Mouse (Mus musculus) hindlimb bud, embryonic 11.5 days (tissue): ENCODE measurements around the gene Gm15217.

ENCODE experiments used
- DNase-seq: peaks from one replicate; pipeline ENCODE4 v3.0.0-alpha.2; 2012; ENCODE audit warnings: low read depth, low spot score; ENCODE audit errors: extremely low spot score

Gm15217 gene

DNA sequence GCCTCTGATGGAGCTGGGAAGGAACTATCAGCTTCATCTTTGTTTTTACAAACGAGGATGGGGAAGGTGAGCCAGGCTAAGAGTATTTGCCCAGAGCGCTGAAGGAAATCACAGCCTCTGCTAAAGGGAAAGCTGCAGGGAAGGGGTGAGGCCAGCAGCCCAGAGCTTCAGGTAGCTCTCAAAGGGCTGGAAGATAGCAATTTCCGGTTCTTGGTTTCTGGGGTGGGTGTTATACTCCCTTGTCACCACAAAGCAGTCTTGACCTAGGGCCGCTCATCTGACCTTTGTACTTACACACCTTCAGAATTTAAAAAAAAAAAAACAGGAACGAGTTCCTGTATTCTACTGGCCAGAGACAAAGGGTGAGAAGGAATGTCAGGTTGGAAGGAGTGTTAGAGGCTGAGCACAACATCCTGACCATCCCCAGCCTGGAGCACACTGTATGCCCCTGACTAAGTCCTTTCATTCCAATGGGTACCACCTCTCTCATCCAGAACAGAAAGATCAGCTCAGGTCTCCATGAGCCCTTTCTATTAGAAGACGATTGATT is 12.5 kb downstream of the Gm15217 start:
- no peak for DNase-seq

DNA sequence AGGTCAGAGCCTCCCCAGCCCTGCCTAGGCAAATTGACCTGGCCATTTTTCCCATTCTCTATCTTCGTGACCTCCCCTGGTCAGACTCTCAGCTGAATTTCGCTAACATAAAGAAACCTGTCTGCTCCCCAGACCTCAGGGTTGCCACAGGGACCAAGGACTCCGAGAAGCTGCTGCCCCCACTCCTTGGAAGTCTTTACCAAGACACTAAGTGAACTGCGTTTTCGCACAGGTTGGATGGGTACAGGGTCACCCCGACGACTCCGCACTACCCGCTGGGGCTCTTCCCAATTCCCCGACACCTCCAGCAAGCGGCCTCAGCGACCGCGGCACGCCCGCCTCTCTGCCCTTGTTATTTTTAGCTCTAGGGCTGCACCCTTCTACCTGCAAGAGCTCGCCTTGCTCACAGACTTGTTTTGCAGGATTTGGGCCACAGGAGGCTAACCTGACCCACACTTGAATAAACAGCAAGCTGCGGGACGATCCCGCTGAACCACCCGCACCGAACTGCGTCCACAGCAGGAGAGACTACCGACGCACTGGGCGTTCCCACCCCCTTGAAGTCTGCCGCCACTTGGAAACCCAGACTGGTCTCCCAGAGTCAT is 19.0 kb downstream of the Gm15217 start:
- no peak for DNase-seq

GRCm38 (mm10) chr14:46399925-46400324 is 20.7 kb downstream of the Gm15217 start:
- DNase-seq, result no peak

GRCm38 (mm10) chr14:46408319-46408718 is 29.1 kb downstream of the Gm15217 start:
- DNase-seq, result no peak

DNA sequence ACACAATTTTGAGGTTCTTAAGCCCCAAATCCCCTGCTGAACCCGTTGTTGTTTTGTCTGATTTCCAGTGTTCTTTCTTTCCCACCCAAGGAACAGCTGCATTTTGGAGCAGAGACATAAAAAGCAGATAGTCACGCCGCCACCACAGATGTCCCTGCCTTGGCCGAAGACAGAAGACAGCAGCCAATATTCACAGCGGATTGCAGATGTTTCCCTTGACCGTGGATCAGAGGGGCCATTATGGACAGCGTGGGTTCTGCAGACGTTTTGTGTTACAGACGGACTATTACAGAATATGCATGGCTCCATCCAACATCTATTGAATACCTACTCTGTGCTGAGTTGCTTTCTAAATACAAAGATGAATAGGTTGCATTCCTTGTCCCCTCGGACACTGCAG is 29.8 kb downstream of the Gm15217 start:
- DNase-seq, result no peak

DNA sequence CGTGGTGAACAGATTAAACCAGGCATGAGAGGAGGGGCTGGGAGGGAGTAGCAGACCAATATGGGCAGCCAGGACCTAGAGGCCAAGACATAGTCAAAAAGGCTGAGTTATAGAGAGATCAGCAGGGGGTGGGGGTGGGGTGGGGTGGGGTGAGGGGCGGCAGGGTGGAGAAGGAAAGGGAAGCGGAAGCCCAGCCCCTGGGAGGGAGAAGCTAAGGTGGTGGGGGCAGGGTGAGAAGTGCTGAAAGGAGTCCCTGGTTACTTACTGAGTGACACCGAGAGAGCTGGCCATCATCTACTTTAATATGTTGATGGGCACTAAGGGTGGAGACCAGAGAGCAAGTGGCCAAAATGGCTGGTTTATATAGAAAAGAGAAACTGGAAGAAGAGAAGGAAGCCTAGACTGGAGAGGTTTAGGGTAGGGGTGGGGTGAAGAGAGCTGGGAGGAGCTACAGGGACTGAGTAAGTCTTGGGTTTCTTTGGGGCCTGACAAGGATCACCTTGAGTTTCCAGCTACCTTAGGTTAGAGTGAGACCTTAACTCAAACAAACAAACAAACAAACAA is 31.4 kb downstream of the Gm15217 start:
- no peak for DNase-seq

DNA sequence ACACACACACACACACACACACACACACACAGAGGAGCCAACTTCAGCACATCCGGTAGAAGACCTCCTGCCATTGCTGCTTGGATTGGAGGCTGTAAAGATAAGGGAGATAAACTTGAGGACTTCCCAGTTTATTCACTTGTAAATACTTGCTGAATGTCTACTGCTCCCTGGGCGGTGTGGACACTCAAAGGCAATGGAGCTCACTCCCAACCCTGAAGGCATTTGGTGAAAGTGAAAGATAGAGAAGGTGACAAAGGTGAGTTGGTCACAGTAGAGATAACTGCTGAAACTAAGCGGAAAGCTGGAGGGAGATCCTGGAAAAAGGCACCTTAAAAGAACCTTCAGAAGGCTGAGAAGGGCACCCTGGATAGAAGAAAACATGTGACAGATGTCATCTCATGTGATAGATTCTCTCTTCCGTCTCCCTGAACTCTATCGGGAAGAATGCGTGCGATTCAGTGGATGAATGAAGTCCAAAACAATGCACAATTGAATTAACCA is 33.3 kb downstream of the Gm15217 start:
- no peak for DNase-seq

GRCm38 (mm10) chr14:46418371-46419097 is 39.3 kb downstream of the Gm15217 start:
- no peak for DNase-seq

DNA sequence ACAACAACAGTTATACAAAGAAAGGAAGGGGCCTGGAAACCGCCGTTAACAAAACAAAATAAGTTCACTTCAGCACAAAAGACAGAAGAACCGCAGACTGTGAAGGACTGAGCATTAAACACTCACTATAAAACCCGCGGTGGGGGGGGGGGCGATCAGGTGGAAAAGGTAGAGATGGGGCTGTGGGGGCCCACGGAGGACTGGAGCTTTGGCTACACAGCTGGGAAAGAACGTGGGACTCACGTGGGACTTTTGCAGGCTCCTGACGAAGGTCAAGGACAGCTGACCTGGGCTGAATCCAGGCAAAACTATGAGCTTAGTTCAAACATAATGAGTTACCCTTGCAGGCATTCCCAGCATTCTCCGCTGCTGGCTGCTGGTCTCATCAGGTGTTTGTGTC is 40.1 kb downstream of the Gm15217 start:
- DNase-seq, result no peak

- no peak for DNase-seq
Measured at GRCm38 (mm10) chr14:46421823-46422222, 42.6 kb downstream of the Gm15217 start.

- DNase-seq, result no peak
Measured at GRCm38 (mm10) chr14:46427251-46427650, 48.0 kb downstream of the Gm15217 start.

GRCm38 (mm10) chr14:46430231-46430630 is 51.0 kb downstream of the Gm15217 start:
- DNase-seq, result no peak
